Mouse (Mus musculus): ENCODE measurements at regions not wholly inside any gene's neighbourhood (a gene's known extent, or its start where the extent isn't known, plus 50 kb on each side); places are given as distances from the start of the nearest gene placed in this dataset.
"Not testable (repeated sequence)": the region's sequence is repeated elsewhere in the genome, so short reads cannot be mapped to it uniquely, and the experiment has no call there.

DNA sequence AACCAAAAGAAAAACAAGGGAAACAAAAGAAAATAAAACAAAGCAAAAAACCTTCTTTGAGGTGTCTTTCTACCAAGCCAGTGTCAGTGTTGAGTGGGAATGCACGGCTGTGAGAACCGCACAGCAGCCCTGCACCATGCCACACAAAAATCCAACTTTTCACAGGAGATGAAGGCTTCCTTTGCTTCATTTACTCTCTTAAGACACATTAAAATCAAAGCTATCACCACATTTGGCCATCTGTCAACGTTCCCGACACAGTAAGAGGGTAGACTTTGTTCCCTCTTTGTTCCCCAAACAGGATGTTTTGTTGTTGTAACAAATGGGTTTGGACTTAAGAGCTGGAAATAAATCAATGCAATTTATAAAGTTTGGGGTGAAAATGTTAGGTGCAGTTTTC is 991.6 kb downstream of the Car8 start:
- H3K27ac ChIP-seq (ENCODE audit: low read length) = no peak overlapping the region
- WGBS = 62% methylated on average over 4 of the region's 4 CpGs
- TF ChIP-seq EP300 (IDR thresholded peaks at IDR 0.05) (no peak), CTCF (IDR thresholded peaks at IDR 0.05) (no peak)
- H3K27me3 ChIP-seq (replicated peaks; ENCODE audit: insufficient read depth, low read length) = no peaks in the 10 kb centered on the region
- H3K4me1 ChIP-seq (ENCODE audit: insufficient read depth, low read depth, low read length) = no peaks in the 10 kb centered on the region
- H3K36me3 ChIP-seq (ENCODE audit: insufficient read depth, low read length) = no peaks in the 10 kb centered on the region
- no peak overlapping the region for H3K9ac ChIP-seq (replicated peaks; ENCODE audit: low read depth)
- no peak for DNase-seq (ENCODE audit: low spot score)
- ATAC-seq = no peak
- no peak overlapping the region for H3K4me2 ChIP-seq (replicated peaks; ENCODE audit: low read depth, low read length)
- H3K4me3 ChIP-seq (ENCODE audit: low read depth, low read length) = no peak overlapping the region
- no peaks in the 10 kb centered on the region for H3K9me3 ChIP-seq (ENCODE audit: low read length)

DNA sequence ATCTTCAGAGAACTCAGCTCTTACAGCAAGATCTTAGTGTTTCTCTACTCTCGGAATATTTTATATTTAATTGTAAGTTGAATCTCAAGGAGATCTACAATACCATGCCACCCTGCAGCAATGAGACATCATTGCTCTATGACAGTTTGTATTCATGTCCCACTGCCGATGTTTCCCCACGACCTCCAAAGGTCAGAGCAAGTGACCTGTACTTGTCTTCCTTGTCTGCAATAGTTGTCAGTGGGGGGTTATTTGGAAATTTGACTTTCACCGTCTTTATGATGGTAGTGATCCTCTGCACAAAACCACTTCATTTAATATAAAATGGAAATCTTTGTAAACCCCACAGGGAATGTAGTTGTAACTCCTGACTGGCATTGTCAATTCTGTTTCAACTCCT is 992.0 kb downstream of the Car8 start:
- no peaks in the 10 kb centered on the region for H3K9me3 ChIP-seq (ENCODE audit: low read length)

DNA sequence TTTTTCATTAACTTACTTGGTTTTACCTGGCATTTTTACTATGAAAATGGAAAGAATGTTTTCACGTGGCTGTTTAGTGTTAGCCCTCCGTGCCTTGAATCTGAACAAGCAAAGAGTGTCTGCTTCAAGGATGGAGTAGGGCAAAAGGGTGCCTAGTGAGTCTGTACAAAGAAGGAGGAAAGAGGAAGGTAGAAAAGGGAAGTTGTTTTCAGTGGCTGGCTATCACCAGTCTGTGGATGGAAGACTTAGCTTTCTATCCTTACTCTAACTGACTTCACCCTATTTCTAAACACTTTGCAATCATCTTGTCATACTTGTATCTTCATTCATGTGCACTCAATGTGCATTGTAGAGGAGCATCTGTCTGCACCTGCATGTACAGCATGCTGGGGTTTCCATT is 993.2 kb downstream of the Car8 start:
- WGBS = 87% methylated on average over 2 of the region's 2 CpGs
- no peaks in the 10 kb centered on the region for H3K36me3 ChIP-seq (ENCODE audit: insufficient read depth, low read length)
- H3K9me3 ChIP-seq (ENCODE audit: low read length) = no peaks in the 10 kb centered on the region
- ATAC-seq = no peak
- no peaks in the 10 kb centered on the region for H3K27me3 ChIP-seq (replicated peaks; ENCODE audit: insufficient read depth, low read length)
- no peaks in the 10 kb centered on the region for H3K4me1 ChIP-seq (ENCODE audit: insufficient read depth, low read depth, low read length)
- H3K4me3 ChIP-seq (ENCODE audit: low read depth, low read length) = no peak overlapping the region
- DNase-seq (ENCODE audit: low spot score) = no peak
- H3K9ac ChIP-seq (replicated peaks; ENCODE audit: low read depth) = no peak overlapping the region
- no peak overlapping the region for H3K4me2 ChIP-seq (replicated peaks; ENCODE audit: low read depth, low read length)
- H3K27ac ChIP-seq (ENCODE audit: low read length) = no peak overlapping the region
- TF ChIP-seq CTCF (IDR thresholded peaks at IDR 0.05) = no peak
- no peak for TF ChIP-seq EP300 (IDR thresholded peaks at IDR 0.05)

More for the DNA sequence above, 992.0 kb downstream of the Car8 start:
- H3K36me3 ChIP-seq (ENCODE audit: insufficient read depth, low read length) = no peaks in the 10 kb centered on the region
- no peak overlapping the region for H3K4me2 ChIP-seq (replicated peaks; ENCODE audit: low read depth, low read length)
- no peak for TF ChIP-seq EP300 (IDR thresholded peaks at IDR 0.05)
- TF ChIP-seq CTCF (IDR thresholded peaks at IDR 0.05) = no peak
- no peak for ATAC-seq
- no peak overlapping the region for H3K27ac ChIP-seq (ENCODE audit: low read length)
- no peak overlapping the region for H3K4me3 ChIP-seq (ENCODE audit: low read depth, low read length)
- H3K4me1 ChIP-seq (ENCODE audit: insufficient read depth, low read depth, low read length) = no peaks in the 10 kb centered on the region
- H3K27me3 ChIP-seq (replicated peaks; ENCODE audit: insufficient read depth, low read length) = no peaks in the 10 kb centered on the region
- no peak overlapping the region for H3K9ac ChIP-seq (replicated peaks; ENCODE audit: low read depth)
- no peak for DNase-seq (ENCODE audit: low spot score)
- 80% methylated on average over 4 of the region's 4 CpGs for WGBS

DNA sequence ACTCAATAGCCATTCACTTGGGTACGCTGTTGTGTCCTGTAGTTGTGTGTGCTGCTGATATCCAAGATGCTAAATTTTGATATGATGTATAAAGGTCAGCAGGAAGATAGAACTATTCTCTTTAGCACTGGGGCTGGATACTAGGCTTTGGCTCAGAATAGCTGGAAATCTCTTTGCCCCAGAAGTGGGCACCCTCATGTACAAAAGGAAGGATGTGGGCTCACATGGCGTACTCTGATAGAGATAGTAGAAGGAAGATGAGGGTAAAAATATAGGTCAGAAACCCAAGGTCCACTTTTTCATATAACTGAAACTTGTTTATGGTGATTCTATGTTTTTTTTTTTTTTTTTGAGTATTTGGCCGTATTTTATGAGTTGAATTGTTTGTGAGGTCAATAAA is 1001.0 kb downstream of the Car8 start:
- DNase-seq (ENCODE audit: low spot score) (no peak), ATAC-seq (no peak)
- no peak overlapping the region for H3K4me3 ChIP-seq (ENCODE audit: low read depth, low read length)
- H3K9ac ChIP-seq (replicated peaks; ENCODE audit: low read depth) = no peak overlapping the region
- no peaks in the 10 kb centered on the region for H3K36me3 ChIP-seq (ENCODE audit: insufficient read depth, low read length)
- WGBS = 80% methylated on average over 3 of the region's 3 CpGs
- no peak overlapping the region for H3K27ac ChIP-seq (ENCODE audit: low read length)
- no peaks in the 10 kb centered on the region for H3K4me1 ChIP-seq (ENCODE audit: insufficient read depth, low read depth, low read length)
- H3K9me3 ChIP-seq (ENCODE audit: low read length) = no peaks in the 10 kb centered on the region
- no peak for TF ChIP-seq EP300 (IDR thresholded peaks at IDR 0.05)
- TF ChIP-seq CTCF (IDR thresholded peaks at IDR 0.05) = no peak
- no peaks in the 10 kb centered on the region for H3K27me3 ChIP-seq (replicated peaks; ENCODE audit: insufficient read depth, low read length)
- no peak overlapping the region for H3K4me2 ChIP-seq (replicated peaks; ENCODE audit: low read depth, low read length)

DNA sequence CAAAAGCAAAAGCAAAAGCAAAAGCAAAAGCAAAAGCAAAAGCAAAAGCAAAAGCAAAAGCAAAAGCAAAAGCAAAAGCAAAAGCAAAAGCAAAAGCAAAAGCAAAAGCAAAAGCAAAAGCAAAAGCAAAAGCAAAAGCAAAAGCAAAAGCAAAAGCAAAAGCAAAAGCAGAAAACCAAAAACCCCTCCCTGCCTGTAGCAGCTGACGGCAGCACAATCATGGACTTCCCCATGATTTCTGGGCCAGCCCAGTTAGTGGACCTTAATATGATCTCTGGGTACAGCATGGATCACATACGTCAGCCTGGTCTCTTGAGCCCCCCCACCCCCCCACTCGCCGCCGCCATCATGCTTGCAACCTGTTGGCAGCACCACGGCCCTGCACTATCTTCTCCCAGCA is 1004.3 kb downstream of the Car8 start:
- not testable (repeated sequence) for H3K9me3 ChIP-seq (ENCODE audit: low read length); H3K4me2 ChIP-seq (replicated peaks; ENCODE audit: low read depth, low read length); DNase-seq (ENCODE audit: low spot score); H3K27ac ChIP-seq (ENCODE audit: low read length); H3K36me3 ChIP-seq (ENCODE audit: insufficient read depth, low read length); ATAC-seq; H3K27me3 ChIP-seq (replicated peaks; ENCODE audit: insufficient read depth, low read length); H3K4me1 ChIP-seq (ENCODE audit: insufficient read depth, low read depth, low read length); H3K4me3 ChIP-seq (ENCODE audit: low read depth, low read length); H3K9ac ChIP-seq (replicated peaks; ENCODE audit: low read depth)
- 94% methylated on average over 6 of the region's 6 CpGs for WGBS

DNA sequence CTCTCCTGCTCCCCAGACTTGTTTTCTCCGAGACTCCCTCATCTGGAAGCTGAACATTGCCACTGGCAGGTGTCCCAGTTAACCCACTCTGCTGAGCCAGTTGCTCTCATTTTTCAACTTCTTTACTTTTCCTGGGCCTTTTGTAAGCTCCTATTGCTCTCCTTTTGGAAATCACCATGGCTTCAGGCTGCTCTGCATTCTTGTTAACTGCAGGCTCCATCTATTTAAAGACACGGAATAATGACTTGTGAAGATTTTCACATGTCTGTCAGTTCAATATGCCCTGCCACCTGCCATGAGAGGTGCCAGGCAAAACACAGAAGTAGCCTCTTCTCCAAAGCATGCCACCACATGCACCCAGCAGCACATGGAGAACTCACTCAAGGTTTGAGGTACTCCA is 1009.9 kb downstream of the Car8 start:
- Histone ChIP-seq H3K4me1 (ENCODE audit: insufficient read depth, low read depth, low read length) (no peaks in the 10 kb centered on the region), H3K4me3 (ENCODE audit: low read depth, low read length) (no peak overlapping the region), H3K27me3 (replicated peaks; ENCODE audit: insufficient read depth, low read length) (no peaks in the 10 kb centered on the region), H3K9ac (replicated peaks; ENCODE audit: low read depth) (no peak overlapping the region), H3K36me3 (ENCODE audit: insufficient read depth, low read length) (no peaks in the 10 kb centered on the region), H3K4me2 (replicated peaks; ENCODE audit: low read depth, low read length) (no peak overlapping the region), H3K27ac (ENCODE audit: low read length) (no peak overlapping the region), H3K9me3 (ENCODE audit: low read length) (no peaks in the 10 kb centered on the region)
- 64% methylated on average over 2 of the region's 2 CpGs for WGBS
- ATAC-seq = no peak
- no peak for DNase-seq (ENCODE audit: low spot score)
- no peak for TF ChIP-seq EP300 (IDR thresholded peaks at IDR 0.05)
- no peak for TF ChIP-seq CTCF (IDR thresholded peaks at IDR 0.05)

DNA sequence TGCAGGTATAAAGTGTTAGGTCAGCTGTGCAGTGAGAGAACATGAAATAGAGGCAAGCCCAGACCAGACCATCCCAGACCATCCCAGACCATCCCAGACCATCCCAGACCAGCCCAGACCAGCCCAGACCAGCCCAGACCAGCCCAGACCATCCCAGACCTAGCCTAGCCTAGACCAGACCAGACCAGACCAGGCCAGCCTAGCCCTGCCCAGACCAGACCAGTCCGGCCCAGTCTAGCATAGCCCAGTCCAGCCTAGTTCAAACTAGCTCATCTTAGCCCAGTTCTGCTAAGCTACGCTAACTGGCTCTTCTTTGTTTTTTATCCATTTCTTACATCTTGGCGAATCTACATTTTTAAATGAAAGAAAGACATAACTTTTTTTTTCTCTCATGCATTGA is 1015.9 kb downstream of the Car8 start:
- no peak overlapping the region for H3K4me3 ChIP-seq (ENCODE audit: low read depth, low read length)
- TF ChIP-seq CTCF (IDR thresholded peaks at IDR 0.05) (no peak), EP300 (IDR thresholded peaks at IDR 0.05) (no peak)
- H3K4me1 ChIP-seq (ENCODE audit: insufficient read depth, low read depth, low read length) = no peaks in the 10 kb centered on the region
- no peak overlapping the region for H3K27ac ChIP-seq (ENCODE audit: low read length)
- H3K9ac ChIP-seq (replicated peaks; ENCODE audit: low read depth) = no peak overlapping the region
- no peaks in the 10 kb centered on the region for H3K27me3 ChIP-seq (replicated peaks; ENCODE audit: insufficient read depth, low read length)
- 93% methylated on average over 3 of the region's 3 CpGs for WGBS
- no peaks in the 10 kb centered on the region for H3K9me3 ChIP-seq (ENCODE audit: low read length)
- H3K4me2 ChIP-seq (replicated peaks; ENCODE audit: low read depth, low read length) = no peak overlapping the region
- H3K36me3 ChIP-seq (ENCODE audit: insufficient read depth, low read length) = no peaks in the 10 kb centered on the region
- ATAC-seq (no peak), DNase-seq (ENCODE audit: low spot score) (no peak)

Measured in lung, postnatal 0 days (tissue).